Mouse (Mus musculus) lung, adult 2 months (tissue): ENCODE results near the gene Msantd3. TPM values are rescaled to one million over a fixed set of nuclear protein-coding genes. Genes with fewer than 3 reads are reported as not detected.
A peak's percentile ranks its signal among the peaks of the same experiment; 100 is the strongest.

Experiments used
- DNase-seq: peaks from one replicate; pipeline ENCODE4 v3.0.0; 2022
- H3K4me1 ChIP-seq: fragments of 200-500 bp; 2 replicates; pipeline ENCODE4 v1.6.1; 2011; ENCODE audit warnings: low read length; ENCODE audit not compliant: control insufficient read depth, insufficient read depth
- H3K4me3 ChIP-seq: fragments of 200-500 bp; replicated peaks from 2 replicates; pipeline ENCODE3; 2011; ENCODE audit warnings: low read depth, mild to moderate bottlenecking, control low read depth, low read length; ENCODE audit errors: extremely low read depth
- CTCF ChIP-seq: fragments of 200-500 bp; IDR thresholded peaks from 2 replicates; pipeline ENCODE4 v1.5.1; 2011; ENCODE audit warnings: mild to moderate bottlenecking, low read length, control low read depth; ENCODE audit not compliant: insufficient read depth
- POLR2A ChIP-seq: fragments of 200-500 bp; IDR thresholded peaks from 2 replicates; pipeline ENCODE4 v1.6.1; 2011; ENCODE audit warnings: low read depth, mild to moderate bottlenecking, control low read depth, low read length, borderline replicate concordance; ENCODE audit errors: extremely low read depth
- WGBS: fragments of 180-500 bp; shearing (Covaris S2); methylation state at CpG from one replicate; pipeline ENCODE4 v1.1.7; 2018; 5-methylcytosine and 5-hydroxymethylcytosine counted together
- polyA plus RNA-seq: library from polyadenylated mRNA; depleted of rRNA; stranded (reverse); fragments of >200 nt; gene quantifications from 2 replicates; pipeline ENCODE4 v1.2.3, GENCODE M21; 2012

Msantd3 gene
- polyA plus RNA-seq, 1 experiment, result 6.9 TPM

- TF ChIP-seq CTCF (no peak), POLR2A (no peak)
- Histone ChIP-seq H3K4me1 (peaks cover 7% of the 10 kb centered on the region), H3K4me3 (peak overlapping the region; percentile 58)
- WGBS, result 35% methylated on average over 15 of the region's 15 CpGs
- DNase-seq, result no peak
Observed at GRCm38 (mm10) chr4:48541526-48542250, 2.0 kb downstream of the Msantd3 start.

- Histone ChIP-seq H3K4me1 (peaks cover 7% of the 10 kb centered on the region), H3K4me3 (no peak overlapping the region)
- no peak for DNase-seq
- no peak for TF ChIP-seq POLR2A
- TF ChIP-seq CTCF, result no peak
- 29% methylated on average over 5 of the region's 5 CpGs for WGBS
Observed at GRCm38 (mm10) chr4:48542351-48542750, 2.6 kb downstream of the Msantd3 start.

DNA sequence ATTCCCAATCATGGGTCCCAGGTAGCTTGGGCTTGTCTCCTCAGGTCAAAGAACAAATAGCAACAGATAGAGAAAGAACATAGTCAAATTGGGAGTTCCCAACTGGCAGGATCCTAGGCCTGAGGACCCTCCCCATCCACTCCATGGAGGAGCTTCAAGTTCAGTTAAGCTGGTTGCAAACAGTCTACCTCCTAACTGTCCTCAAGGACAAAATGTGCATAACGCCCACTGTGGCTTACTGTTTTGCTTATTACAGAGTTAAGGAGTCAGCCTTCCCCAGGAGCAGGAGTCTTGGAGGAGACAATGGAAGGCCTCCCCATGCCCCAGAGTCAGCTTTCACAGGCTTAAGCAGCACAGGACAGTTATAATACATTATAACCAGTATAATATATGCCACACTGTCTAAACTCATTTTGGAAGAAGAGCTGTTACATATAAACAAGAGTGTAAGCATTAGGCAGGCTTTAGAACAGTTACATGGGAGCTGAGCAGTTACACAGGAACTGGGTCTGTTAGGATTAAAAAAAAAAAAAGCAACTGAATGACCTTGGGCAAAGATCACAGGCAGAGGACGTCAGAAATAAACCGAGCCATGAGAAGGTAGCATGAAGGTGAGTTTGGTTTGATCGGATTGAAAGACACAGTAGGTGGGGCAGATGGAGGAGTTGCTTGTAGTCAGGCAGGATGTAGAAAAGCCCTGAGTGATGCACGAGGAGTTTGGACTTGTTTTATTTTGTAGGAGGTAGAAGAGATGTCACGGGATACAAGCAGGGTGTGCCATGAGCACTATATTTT is 3.5 kb downstream of the Msantd3 start:
- Histone ChIP-seq H3K4me3 (no peak overlapping the region), H3K4me1 (peaks cover 7% of the 10 kb centered on the region)
- DNase-seq, result no peak
- TF ChIP-seq POLR2A (no peak), CTCF (no peak)
- 72% methylated on average over 6 of the region's 6 CpGs for WGBS

DNA sequence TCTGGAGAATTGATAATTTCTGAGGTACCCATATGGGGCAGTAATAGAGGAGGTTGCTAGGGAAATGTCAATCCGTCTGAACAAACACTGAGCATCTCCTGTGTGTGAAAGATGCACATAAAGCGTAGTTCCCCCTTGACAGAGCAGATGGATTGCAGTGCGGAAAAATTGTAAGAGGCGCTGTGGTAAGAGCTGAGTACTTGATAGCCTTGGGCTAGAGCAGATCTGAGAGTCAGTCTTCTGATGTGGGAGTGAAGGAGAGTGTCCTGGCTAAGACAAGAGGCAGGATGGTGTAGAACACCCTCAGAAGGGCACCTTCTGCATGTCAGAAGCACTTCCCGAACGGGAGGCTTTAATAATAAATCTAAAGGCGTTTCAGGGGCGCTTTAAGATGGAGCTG is 4.4 kb downstream of the Msantd3 start:
- no peak for DNase-seq
- no peak overlapping the region for H3K4me3 ChIP-seq
- peaks cover 7% of the 10 kb centered on the region for H3K4me1 ChIP-seq
- WGBS, result 88% methylated on average over 8 of the region's 8 CpGs
- TF ChIP-seq POLR2A, result no peak
- no peak for TF ChIP-seq CTCF

- TF ChIP-seq POLR2A (no peak), CTCF (no peak)
- H3K4me1 ChIP-seq, result peaks cover 7% of the 10 kb centered on the region
- WGBS, result 62% methylated on average over 12 of the region's 12 CpGs
- DNase-seq, result no peak
- H3K4me3 ChIP-seq, result no peak overlapping the region
Observed at GRCm38 (mm10) chr4:48545966-48546365, 6.2 kb downstream of the Msantd3 start.

DNA sequence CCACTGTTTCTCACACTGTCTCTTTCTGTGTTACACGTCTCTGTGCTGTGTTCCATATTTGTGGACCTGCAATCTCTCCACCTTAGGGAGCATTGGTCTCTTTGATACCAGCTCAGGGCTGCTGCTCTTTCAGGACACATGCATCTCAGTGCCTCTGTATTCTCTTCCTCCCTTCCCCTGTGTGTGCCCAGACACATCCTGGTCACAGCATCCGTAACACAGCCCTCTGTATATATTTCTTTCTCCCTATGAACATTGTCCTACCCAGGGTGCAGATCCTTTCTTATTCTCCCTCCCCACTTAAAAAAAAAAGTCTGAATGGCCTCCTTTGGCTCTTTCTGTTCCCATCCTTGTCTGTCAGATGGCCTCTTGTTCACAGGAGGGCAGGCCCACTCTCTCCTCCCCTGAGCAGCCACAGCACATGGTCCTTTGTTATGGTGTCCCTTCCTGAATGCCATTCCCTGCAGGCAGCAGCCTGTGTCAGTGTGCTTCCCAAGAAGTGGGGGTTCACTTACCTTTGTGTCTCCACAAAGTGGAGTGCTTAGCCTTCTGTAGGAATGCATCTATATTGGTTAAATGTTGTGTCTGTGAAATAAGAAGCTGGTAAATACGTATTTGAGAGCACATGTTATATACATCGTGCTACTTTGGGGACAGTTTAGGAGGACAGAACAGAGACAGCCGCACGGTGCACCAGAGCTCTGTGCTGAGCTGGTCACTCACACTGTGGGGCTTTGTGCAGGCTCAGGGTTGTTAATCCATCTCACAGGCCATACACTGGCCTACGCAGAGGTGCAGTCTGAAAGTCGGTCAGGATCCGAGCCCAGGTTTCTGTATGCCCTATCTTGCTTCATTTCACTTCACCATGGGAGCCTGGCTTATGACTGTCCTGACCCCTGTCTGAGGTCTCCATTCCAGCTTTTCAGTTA is 7.1 kb downstream of the Msantd3 start:
- no peak for DNase-seq
- Histone ChIP-seq H3K4me3 (no peak overlapping the region), H3K4me1 (peaks cover 2% of the 10 kb centered on the region; the same call in 1 of the 2 replicates)
- 90% methylated on average over 9 of the region's 9 CpGs for WGBS
- TF ChIP-seq CTCF, result no peak
- TF ChIP-seq POLR2A, result no peak

- 58% methylated on average over 6 of the region's 6 CpGs for WGBS
- no peak for TF ChIP-seq POLR2A
- no peak for TF ChIP-seq CTCF
- Histone ChIP-seq H3K4me1 (peaks cover 4% of the 10 kb centered on the region; the same call in 1 of the 2 replicates), H3K4me3 (no peak overlapping the region)
- DNase-seq, result no peak
Observed at GRCm38 (mm10) chr4:48548393-48549045, 8.8 kb downstream of the Msantd3 start.

DNA sequence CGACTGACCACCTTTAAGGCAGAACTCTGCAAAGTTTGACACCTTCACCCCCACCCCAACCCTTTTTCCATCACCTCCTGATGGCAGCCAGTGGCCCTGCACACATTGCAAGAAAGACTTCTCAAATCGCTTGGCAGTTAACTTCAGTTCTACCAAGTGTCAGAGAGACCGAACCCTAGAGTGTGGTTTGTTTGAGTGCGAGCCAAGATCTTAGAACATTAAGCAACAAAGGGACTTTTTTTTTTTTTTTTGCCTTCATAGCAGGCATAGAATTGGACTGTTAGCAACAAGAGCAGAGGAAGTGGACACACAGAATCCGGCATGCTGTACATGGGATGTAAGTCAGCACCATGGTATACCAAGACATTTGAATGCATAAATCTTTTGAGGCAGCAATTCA is 9.9 kb downstream of the Msantd3 start:
- TF ChIP-seq POLR2A, result no peak
- TF ChIP-seq CTCF, result no peak
- Histone ChIP-seq H3K4me1 (peaks cover 4% of the 10 kb centered on the region; the same call in 1 of the 2 replicates), H3K4me3 (no peak overlapping the region)
- DNase-seq, result no peak
- 32% methylated on average over 5 of the region's 5 CpGs for WGBS

GRCm38 (mm10) chr4:48552486-48553064 is 12.8 kb downstream of the Msantd3 start:
- 83% methylated on average over 27 of the region's 27 CpGs for WGBS
- H3K4me3 ChIP-seq, result no peak overlapping the region
- H3K4me1 ChIP-seq, result peaks cover 4% of the 10 kb centered on the region; the same call in 1 of the 2 replicates
- TF ChIP-seq CTCF (no peak), POLR2A (no peak)
- no peak for DNase-seq
